Mouse (Mus musculus): ENCODE data around the gene Skp2.
"Not testable (repeated sequence)": the region's sequence is repeated elsewhere in the genome, so short reads cannot be mapped to it uniquely, and the experiment has no call there.

Skp2 gene

DNA sequence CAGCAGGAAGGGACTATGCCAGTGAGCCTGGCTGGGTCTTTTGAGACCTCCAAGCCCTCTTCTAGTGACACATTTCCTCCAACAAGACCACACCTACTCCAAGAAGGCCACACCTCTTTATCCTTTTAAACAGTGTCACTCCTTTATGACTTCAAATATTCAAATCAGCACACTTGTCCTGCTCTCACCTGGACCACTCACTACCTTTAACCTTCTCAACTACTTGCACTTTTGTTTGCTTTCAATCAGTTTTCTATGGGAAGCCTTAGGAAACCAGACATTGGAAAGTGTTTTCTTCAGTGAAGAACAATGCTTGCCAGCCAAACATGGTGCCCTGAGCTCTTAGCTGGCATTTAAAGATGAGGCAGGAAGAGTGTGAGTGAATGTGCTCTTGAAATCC lies at the start of gene Skp2:
Skp2 (minus strand) TSS at position 101 of the 400 bp plus-strand sequence.
- no peak for DNase-seq

GRCm38 (mm10) chr15:9198421-9198820 lies 43.2 kb upstream of the Skp2 start:
- DNase-seq: no peak

DNA sequence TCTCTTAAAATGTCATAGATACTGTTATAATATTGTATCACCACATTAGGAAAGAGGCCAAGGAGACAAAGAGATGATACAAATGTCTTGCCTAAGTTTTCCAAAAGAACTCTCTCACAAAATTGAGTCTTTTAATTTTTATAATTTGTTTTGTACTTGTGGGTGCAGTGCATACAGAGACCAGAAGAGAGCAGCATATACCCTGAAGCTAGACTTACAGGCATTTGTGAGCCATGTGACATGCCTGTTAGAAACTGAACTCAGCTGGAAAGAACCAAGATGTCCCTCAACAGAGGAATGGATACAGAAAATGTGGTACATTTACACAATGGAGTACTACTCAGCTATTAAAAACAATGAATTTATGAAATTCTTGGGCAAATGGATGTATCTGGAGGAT lies 37.5 kb upstream of the Skp2 start:
- not testable (repeated sequence) for DNase-seq

DNA sequence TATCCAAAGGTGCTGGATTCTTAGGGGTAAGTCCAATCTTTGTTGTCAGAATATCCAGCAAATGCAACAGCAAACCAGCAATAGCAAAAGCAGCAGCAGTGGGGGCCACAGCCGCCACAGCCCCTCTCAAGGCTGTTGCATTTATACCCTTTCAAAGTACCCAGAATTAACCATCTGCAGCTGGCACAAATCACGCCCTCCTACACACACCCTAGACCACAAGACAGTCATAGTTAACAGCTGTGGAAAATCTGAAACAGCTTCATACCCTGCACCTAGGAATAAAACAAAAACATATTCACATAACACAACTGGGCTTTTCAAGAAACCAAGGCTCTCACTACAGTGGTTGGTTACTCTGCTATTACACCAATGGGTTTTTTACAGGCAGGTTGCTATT lies 34.6 kb upstream of the Skp2 start:
- DNase-seq: no peak

DNA sequence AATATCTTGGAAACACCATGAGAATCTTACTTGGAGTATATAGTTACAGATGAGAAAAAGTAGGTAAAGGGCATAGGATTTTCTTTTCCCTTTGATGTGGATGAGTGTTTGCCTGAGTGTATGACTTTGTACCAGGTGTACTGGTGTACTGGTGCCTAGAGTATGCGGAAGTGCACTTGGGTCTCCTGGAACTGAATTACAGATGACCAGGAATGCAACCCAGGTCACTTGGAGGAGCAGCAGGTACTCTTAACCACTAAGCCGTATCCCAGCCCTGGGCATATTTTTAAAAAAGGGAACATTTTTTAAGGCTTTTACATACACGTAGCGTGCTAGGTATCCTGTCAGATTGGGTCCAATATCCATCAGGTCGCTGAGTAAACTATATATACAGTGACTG lies 28.8 kb upstream of the Skp2 start:
- DNase-seq: no peak

GRCm38 (mm10) chr15:9177038-9177437 lies 21.8 kb upstream of the Skp2 start:
- DNase-seq: no peak

- DNase-seq: no peak
Observed at GRCm38 (mm10) chr15:9164125-9164524, 8.9 kb upstream of the Skp2 start.

- no peak for DNase-seq
Observed at GRCm38 (mm10) chr15:9162557-9163070, 7.4 kb upstream of the Skp2 start.

- peak in 1 of 2 experiments; percentile 60 for DNase-seq
Observed at GRCm38 (mm10) chr15:9140684-9141171, 14.5 kb downstream of the Skp2 start.

GRCm38 (mm10) chr15:9140252-9140680 lies 15.0 kb downstream of the Skp2 start, which contains the start of gene Lmbrd2:
Gene Lmbrd2, plus strand, starts transcription at chr15:9140550.
- peak; percentile 96 to 97 for DNase-seq

DNA sequence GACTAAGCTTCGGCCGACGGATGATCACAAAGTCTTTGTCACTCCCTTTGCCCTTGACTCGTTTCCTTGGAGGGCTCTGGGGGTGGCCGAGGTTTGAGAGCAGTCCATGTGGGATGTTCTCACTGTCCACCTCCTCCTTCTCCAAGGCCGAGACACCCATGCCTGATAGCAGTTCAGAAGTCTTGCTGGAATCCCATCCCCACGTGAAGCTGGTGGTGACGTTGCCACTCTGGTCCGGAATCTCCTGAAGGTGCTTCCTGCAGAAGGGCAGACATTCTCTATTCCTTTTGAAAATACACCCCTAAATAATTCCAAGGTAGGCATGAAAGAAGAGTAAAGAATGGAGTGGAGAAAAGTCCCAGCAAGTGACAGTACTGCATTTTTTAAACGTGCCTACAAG lies 15.8 kb downstream of the Skp2 start:
- peak in 1 of 2 experiments; percentile 13 for DNase-seq

DNA sequence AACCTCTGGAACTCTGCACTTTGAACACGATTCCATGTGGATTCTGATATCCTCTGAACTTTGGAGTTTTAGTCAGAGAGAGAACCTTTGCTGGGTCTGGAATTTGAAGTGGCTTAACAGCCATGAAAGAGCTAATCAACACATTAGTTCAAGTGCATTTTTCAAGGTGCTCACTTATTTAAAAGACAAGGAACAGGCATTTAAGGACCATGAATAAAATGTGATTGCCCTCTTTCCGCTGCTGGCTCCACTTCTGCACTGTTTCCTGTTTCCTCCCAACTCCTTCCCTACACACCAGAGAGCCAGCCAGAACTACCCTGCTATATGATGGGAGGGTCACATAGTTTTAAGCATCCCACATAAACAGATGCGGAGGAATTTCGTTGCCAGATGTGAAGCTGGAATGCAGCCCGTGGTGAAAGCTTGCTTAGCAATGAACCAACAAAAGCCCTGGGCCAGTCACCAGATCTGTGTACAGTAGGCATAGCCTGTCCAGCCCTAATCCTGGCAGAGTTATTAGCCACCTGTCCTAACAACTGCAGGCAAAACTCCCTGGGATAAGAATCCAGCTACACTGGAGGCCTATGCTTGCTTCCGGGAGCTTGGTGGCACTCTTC lies 20.2 kb downstream of the Skp2 start:
- no peak for DNase-seq

DNA sequence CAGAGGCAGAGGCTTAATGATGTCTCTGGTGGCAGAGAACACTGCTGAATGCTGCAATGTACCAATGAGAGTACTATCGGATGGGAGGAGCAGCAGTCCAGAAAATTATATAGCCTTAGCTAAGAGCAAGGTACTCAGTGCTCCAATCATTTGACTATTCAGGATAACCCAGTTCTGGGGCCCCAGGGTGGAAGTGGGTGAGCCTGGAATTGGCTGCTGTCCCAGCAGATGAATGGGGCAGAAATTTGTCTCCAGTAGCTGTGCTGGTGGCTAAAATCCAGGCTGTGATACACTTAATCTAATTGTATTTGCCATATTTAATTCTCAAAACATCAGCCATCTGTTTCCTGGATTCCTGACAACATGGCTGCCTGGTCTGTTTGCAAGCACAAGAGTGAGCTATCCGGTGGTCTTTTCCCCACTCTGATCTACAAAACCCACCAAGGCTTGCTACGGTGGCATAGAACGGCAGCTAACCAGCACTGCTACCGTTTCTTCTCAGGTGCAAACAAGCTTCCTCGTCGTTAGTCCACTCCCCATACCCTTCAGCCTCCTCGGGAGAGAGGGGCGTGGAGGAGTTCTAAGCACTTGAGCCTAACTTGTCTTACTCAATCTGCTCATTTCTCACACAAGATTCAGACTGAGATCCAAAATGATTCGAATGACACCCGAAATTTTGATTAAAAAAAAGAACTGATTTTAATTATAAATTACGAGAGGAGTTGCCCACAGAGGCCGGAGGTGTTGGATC lies 22.4 kb downstream of the Skp2 start:
- DNase-seq: peak; percentile 34 to 49

DNA sequence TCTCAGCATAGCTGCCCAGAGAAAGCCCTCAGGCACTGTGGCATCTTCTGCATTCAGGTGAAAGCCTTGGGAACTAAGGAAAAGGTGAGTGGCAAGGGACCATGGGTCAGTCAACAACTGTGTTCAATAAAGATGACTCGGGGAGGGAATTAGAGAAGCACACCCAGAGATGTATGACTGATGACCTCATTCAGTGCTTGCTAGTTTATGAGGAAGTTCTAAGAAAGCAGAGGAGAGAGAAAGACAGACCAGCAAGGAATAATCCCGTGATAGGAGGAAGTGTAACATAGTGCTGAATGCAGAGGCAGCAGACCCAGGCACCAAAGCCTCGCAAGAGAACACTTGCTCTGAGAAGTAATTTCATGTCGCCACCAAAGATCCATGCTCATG lies 23.7 kb downstream of the Skp2 start:
- no peak for DNase-seq

DNA sequence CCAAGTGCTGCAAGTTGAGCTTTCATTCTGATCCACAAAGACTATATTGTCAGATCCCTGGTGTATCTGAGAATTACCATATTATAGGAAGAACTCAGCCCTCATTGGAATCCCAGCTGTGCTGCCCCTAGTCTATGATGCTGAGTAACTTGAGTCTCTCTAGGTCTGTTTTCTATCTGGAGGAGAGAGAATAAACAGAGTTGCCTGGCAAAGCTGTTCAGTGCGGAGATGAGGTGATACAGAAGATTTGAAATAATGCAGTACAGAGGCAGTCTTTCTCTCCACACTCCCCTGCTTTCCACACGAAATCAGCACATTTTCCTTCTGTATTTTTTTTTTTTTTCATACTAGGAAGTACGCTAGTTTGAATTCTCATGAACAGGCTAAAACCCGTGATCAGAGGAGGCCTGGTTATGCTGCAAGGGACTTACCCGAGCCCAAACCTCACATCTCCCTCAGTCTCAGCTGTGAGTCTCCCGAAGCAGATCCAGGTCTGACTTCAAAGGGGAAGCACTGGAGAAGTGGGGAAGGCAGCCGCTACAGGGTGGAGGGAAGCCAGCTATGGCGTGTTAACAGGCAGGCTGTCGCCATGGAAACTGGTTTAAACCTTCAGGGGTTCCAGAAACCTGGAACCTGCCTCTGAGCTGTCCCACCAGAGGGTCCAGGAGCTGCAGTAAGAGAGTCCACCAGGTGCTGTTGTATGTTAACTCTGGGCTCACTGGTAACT lies 24.3 kb downstream of the Skp2 start:
- DNase-seq: no peak

- no peak for DNase-seq
Observed at GRCm38 (mm10) chr15:9127051-9127791, 28.0 kb downstream of the Skp2 start.

DNA sequence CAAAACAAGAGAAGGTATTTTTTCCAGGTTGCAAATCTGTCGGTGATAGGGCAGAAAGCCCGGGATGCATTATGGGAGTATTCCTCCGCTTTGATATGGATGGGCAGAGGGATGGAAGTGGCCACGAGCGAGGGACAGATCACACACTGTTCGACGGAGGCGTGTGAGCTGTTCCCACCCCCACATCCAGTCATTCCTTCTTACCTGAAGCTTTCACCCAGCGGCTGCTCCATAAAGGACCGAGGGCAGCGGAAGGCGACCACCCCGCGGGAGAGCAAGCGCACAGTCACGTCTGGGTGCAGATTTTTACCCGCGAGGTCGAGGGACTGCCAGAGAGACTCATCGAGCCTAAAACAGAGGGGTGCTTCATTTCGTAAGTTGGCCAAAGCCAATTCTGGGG lies 30.4 kb downstream of the Skp2 start:
- DNase-seq: no peak

- DNase-seq: no peak
Observed at GRCm38 (mm10) chr15:9122989-9123388, 32.2 kb downstream of the Skp2 start.

DNA sequence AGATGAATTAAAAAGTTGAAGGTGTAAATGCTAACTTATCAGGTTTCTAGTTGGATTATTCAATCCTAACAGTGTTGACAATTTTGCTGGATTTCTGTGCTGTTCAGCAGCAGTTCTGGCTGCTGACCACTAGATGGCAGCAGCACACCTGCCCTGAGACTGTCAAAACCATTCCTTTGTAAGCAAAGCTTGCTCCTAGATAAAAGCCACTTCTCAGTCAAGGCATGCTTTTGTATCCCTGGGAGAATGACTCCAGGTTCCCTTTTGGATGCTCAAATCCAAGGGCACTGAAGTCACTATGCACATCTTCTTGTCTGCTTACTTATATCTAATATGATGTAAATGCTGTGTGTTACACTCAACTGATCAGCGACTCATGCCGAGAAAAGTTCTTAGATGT lies 35.1 kb downstream of the Skp2 start:
- peak; percentile 41 to 46 for DNase-seq

GRCm38 (mm10) chr15:9118852-9119251 lies 36.4 kb downstream of the Skp2 start:
- no peak for DNase-seq

DNA sequence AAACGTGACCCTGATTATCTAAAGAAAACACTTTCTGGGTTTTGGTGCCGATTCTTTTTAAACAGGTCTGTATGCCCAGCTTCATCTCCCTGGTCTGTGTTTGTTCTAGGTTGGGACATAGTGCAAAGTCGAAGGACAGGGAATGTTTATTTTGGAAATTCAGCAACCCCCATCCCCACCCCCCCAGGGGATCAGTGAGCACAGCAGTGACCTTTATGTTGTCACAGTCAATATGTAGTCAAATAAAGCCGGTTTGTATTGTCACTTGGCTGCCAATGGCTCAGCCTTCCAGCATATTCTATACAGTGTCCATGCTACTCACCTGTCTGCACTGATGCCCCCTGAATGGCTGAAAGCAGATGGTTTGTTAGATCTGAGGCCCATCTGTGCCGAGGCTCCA lies 40.6 kb downstream of the Skp2 start:
- DNase-seq: no peak

DNA sequence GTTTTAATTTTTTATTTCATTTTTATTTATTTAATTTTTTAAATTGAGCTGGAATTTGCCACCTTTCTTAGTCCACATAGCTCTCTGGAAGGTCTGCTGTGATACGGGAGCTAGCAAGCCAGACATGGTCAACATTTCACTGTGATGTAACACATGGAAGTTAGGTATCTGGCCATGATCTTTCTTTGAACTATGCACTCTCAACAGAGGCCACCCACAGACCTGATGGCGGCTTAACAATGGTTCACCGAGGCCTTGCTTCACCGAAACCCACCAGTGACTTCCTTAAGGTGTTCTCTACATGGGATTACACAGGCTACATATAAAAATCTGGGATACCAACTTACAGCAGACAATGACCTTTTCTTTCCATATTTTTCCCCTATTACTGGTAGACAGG lies 41.1 kb downstream of the Skp2 start:
- no peak for DNase-seq

DNA sequence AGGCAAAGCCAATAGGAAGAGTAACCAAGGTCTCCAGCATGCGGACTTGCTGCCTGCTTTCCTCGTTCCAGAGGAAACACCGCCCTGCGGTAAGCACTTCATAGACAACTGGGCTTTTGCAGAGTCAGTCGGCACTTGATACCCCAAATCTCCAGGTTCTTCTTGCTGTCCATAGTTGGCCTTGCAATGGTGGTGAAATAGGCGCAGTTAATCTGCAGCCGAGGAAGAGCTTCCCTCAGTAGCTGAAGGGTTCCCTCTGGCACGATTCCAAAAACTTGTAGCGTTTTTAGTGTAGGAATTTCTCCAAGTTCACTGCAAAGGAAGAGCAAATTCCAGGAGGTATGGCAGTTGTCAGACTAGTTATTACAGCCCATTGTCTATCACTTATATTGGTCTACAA lies 41.7 kb downstream of the Skp2 start:
- no peak for DNase-seq

Measured in cerebellum, postnatal 36 days (tissue).